Comparison of ENCODE assay signal across 8 mouse cellular contexts in genomic region chr17:24513609-24514008, GRCm38 (mm10). TPM values are rescaled to one million over a fixed set of nuclear protein-coding genes. Genes with fewer than 3 reads are reported as not detected.
DNase-seq lines count a peak whose midpoint lies in the region; ATAC-seq and TF ChIP-seq lines count a peak whose summit lies in the region.

No protein-coding gene starts in this region.

- TF ChIP-seq CTCF in intestine, postnatal 0 days (IDR thresholded peaks at IDR 0.05; ENCODE audit: low read depth) = peak; percentile 86
- TF ChIP-seq CTCF in midbrain, postnatal 0 days (IDR thresholded peaks at IDR 0.05) = peak; percentile 85

- ATAC-seq in frontal cortex, adult (ENCODE audit: low TSS enrichment) = peak; percentile 73
- peak; percentile 24; the same call in 1 of the 2 replicates for ATAC-seq in intestine, postnatal 0 days
- peak; percentile 62; the same call in 1 of the 2 replicates for ATAC-seq in limb, embryonic 13.5 days (ENCODE audit: low FRiP score, low read depth)
- ATAC-seq in midbrain, postnatal 0 days (ENCODE audit: low FRiP score) = no peak
- no peak for ATAC-seq in inflammation-experienced regulatory T-cells, adult 6 months

- no peaks in the 10 kb centered on the region for H3K9me3 ChIP-seq in intestine, postnatal 0 days (ENCODE audit: control insufficient read depth)
- no peaks in the 10 kb centered on the region for H3K9me3 ChIP-seq in limb, embryonic 13.5 days
- H3K9me3 ChIP-seq in midbrain, postnatal 0 days (ENCODE audit: low read length) = no peaks in the 10 kb centered on the region

- no peak overlapping the region for H3K9ac ChIP-seq in intestine, postnatal 0 days (ENCODE audit: low read depth, low read length)
- H3K9ac ChIP-seq in limb, embryonic 13.5 days = no peak overlapping the region
- H3K9ac ChIP-seq in midbrain, postnatal 0 days (replicated peaks; ENCODE audit: low read length, poor library complexity, severe bottlenecking) = no peak overlapping the region; the same call in 1 of the 2 replicates

- DNase-seq in heart, adult 18-20 months = peak; percentile 51 to 73
- DNase-seq in heart, postnatal 25 days (ENCODE audit: low spot score) = no peak
- peak; percentile 75 for DNase-seq in midbrain, postnatal 0 days (ENCODE audit: low spot score)

- H3K4me1 ChIP-seq in brown adipose tissue, adult 24 weeks (ENCODE audit: control insufficient read depth, insufficient read depth, insufficient read length, low read length) = peaks cover 3% of the 10 kb centered on the region; the same call in 1 of the 2 replicates
- no peaks in the 10 kb centered on the region for H3K4me1 ChIP-seq in intestine, postnatal 0 days (replicated peaks; ENCODE audit: control insufficient read depth, insufficient read depth, low read length)
- H3K4me1 ChIP-seq in limb, embryonic 13.5 days = no peaks in the 10 kb centered on the region
- H3K4me1 ChIP-seq in midbrain, postnatal 0 days (ENCODE audit: insufficient read depth, low read length) = no peaks in the 10 kb centered on the region

- intact Hi-C loops in heart, postnatal 25 days (cut with DNase I) = loop anchor here (2.0 to 5.0 kb wide), 2 partner anchors 19 to 36 kb away; partner anchors contain the start of gene Mlst8

- peak overlapping the region; percentile 27; the same call in 1 of the 2 replicates for H3K4me2 ChIP-seq in intestine, postnatal 0 days (replicated peaks; ENCODE audit: low read depth)
- H3K4me2 ChIP-seq in limb, embryonic 13.5 days (replicated peaks) = 0 out of 2 replicates have a peak overlapping the region, but pooled peaks have one; percentile 7
- no peak overlapping the region for H3K4me2 ChIP-seq in midbrain, postnatal 0 days (ENCODE audit: low read depth, low read length, poor library complexity, severe bottlenecking)

- WGBS in intestine, postnatal 0 days = 48% methylated on average over 5 of the region's 5 CpGs
- 57% methylated on average over 5 of the region's 5 CpGs for WGBS in limb, embryonic 13.5 days
- WGBS in midbrain, postnatal 0 days = 49% methylated on average over 5 of the region's 5 CpGs

- peak overlapping the region; percentile 53 for H3K4me3 ChIP-seq in brown adipose tissue, adult 24 weeks (ENCODE audit: insufficient read depth, low read depth, low read length)
- H3K4me3 ChIP-seq in intestine, postnatal 0 days (ENCODE audit: low read depth, low read length) = no peak overlapping the region
- no peak overlapping the region for H3K4me3 ChIP-seq in limb, embryonic 13.5 days
- H3K4me3 ChIP-seq in midbrain, postnatal 0 days (ENCODE audit: low read depth, low read length) = no peak overlapping the region

- peaks cover 87% of the 10 kb centered on the region for H3K36me3 ChIP-seq in intestine, postnatal 0 days (ENCODE audit: control insufficient read depth, insufficient read depth)
- H3K36me3 ChIP-seq in limb, embryonic 13.5 days = peaks cover 98% of the 10 kb centered on the region
- H3K36me3 ChIP-seq in midbrain, postnatal 0 days (ENCODE audit: insufficient read depth, low read length) = peaks cover 77% of the 10 kb centered on the region

- H3K27me3 ChIP-seq in intestine, postnatal 0 days (replicated peaks; ENCODE audit: control insufficient read depth, insufficient read depth, low read length) = no peaks in the 10 kb centered on the region
- H3K27me3 ChIP-seq in limb, embryonic 13.5 days = no peaks in the 10 kb centered on the region
- no peaks in the 10 kb centered on the region for H3K27me3 ChIP-seq in midbrain, postnatal 0 days (ENCODE audit: insufficient read depth, low read length)

- peak overlapping the region; percentile 81; the same call in 1 of the 2 replicates for H3K27ac ChIP-seq in brown adipose tissue, adult 24 weeks (replicated peaks; ENCODE audit: low read depth, low read length)
- no peak overlapping the region for H3K27ac ChIP-seq in intestine, postnatal 0 days (ENCODE audit: low read depth, low read length)
- H3K27ac ChIP-seq in limb, embryonic 13.5 days = no peak overlapping the region
- H3K27ac ChIP-seq in midbrain, postnatal 0 days (ENCODE audit: low read depth, low read length) = no peak overlapping the region

RNA-seq across cellular contexts. Expression of gene Traf7, which starts 14.1 kb away (rescaled TPM):
- total RNA-seq in heart, adult 18-20 months (2021) = 10 to 100 TPM; 35.8 to 38.5 TPM
- 10 to 100 TPM; 43.6 to 54.1 TPM for total RNA-seq in heart, postnatal 25 days (2021)
- polyA plus RNA-seq in brown adipose tissue, adult 24 weeks (2012; ENCODE audit: insufficient read depth, insufficient read length, missing spikeins) = 32.1 and 42.0 TPM in 2 replicates
- 39.7 and 41.2 TPM in 2 replicates for polyA plus RNA-seq in intestine, postnatal 0 days (2015; fragmentation: Nextera tagmentation; extraction: Ambion mirVana)
- polyA plus RNA-seq in limb, embryonic 13.5 days (2015; fragmentation: Nextera tagmentation; extraction: Ambion mirVana) = 96.2 and 103 TPM in 2 replicates
- 175 and 179 TPM in 2 replicates for total RNA-seq in midbrain, postnatal 0 days (2014; rRNA removed)
- polyA plus RNA-seq in midbrain, postnatal 0 days (2015; fragmentation: Nextera tagmentation; extraction: Ambion mirVana) = 71.4 and 73.6 TPM in 2 replicates
- 10 to 100 TPM; 45.5 to 54.2 (median 53.7) TPM for polyA plus RNA-seq in inflammation-experienced regulatory T-cells, adult 6 months (2017; shearing (Covaris generic))

RNA-seq across cellular contexts. Expression of gene Rab26, which starts 20.4 kb away (rescaled TPM):
- not detected for total RNA-seq in heart, adult 18-20 months (2021)
- total RNA-seq in heart, postnatal 25 days (2021) = not detected
- not detected in 2 replicates for polyA plus RNA-seq in brown adipose tissue, adult 24 weeks (2012; ENCODE audit: insufficient read depth, insufficient read length, missing spikeins)
- polyA plus RNA-seq in intestine, postnatal 0 days (2015; fragmentation: Nextera tagmentation; extraction: Ambion mirVana) = 0.31 and 0.63 TPM in 2 replicates
- polyA plus RNA-seq in limb, embryonic 13.5 days (2015; fragmentation: Nextera tagmentation; extraction: Ambion mirVana) = 3.4 TPM in 2 replicates
- total RNA-seq in midbrain, postnatal 0 days (2014; rRNA removed) = 4.4 and 7.6 TPM in 2 replicates
- polyA plus RNA-seq in midbrain, postnatal 0 days (2015; fragmentation: Nextera tagmentation; extraction: Ambion mirVana) = 15.5 and 17.7 TPM in 2 replicates
- 1 to 10 TPM; 1.1 to 6.5 (median 2.0) TPM for polyA plus RNA-seq in inflammation-experienced regulatory T-cells, adult 6 months (2017; shearing (Covaris generic))

RNA-seq across cellular contexts. Expression of gene Caskin1, which starts 25.2 kb away (rescaled TPM):
- under 1 TPM; 0.15 to 0.20 TPM for total RNA-seq in heart, adult 18-20 months (2021)
- total RNA-seq in heart, postnatal 25 days (2021) = under 1 TPM; 0.14 to 0.39 TPM
- polyA plus RNA-seq in brown adipose tissue, adult 24 weeks (2012; ENCODE audit: insufficient read depth, insufficient read length, missing spikeins) = not detected in 2 replicates
- 0.69 and 0.78 TPM in 2 replicates for polyA plus RNA-seq in intestine, postnatal 0 days (2015; fragmentation: Nextera tagmentation; extraction: Ambion mirVana)
- polyA plus RNA-seq in limb, embryonic 13.5 days (2015; fragmentation: Nextera tagmentation; extraction: Ambion mirVana) = 5.0 and 5.2 TPM in 2 replicates
- total RNA-seq in midbrain, postnatal 0 days (2014; rRNA removed) = 151 and 153 TPM in 2 replicates
- 43.9 and 47.5 TPM in 2 replicates for polyA plus RNA-seq in midbrain, postnatal 0 days (2015; fragmentation: Nextera tagmentation; extraction: Ambion mirVana)
- under 1 TPM in 2 of 3 experiments, not detected in 1; 0.16 to 0.23 TPM for polyA plus RNA-seq in inflammation-experienced regulatory T-cells, adult 6 months (2017; shearing (Covaris generic))

RNA-seq across cellular contexts. Expression of gene Mlst8, which starts 34.7 kb away (rescaled TPM):
- 10 to 100 TPM in 1 of 2 experiments, 1 to 10 TPM in 1; 8.1 to 10.3 TPM for total RNA-seq in heart, adult 18-20 months (2021)
- total RNA-seq in heart, postnatal 25 days (2021) = 10 to 100 TPM in 1 of 2 experiments, 1 to 10 TPM in 1; 9.4 to 11.3 TPM
- polyA plus RNA-seq in brown adipose tissue, adult 24 weeks (2012; ENCODE audit: insufficient read depth, insufficient read length, missing spikeins) = 6.6 and 9.8 TPM in 2 replicates
- polyA plus RNA-seq in intestine, postnatal 0 days (2015; fragmentation: Nextera tagmentation; extraction: Ambion mirVana) = 11.9 and 12.9 TPM in 2 replicates
- 33.1 and 35.6 TPM in 2 replicates for polyA plus RNA-seq in limb, embryonic 13.5 days (2015; fragmentation: Nextera tagmentation; extraction: Ambion mirVana)
- 51.8 and 60.8 TPM in 2 replicates for total RNA-seq in midbrain, postnatal 0 days (2014; rRNA removed)
- polyA plus RNA-seq in midbrain, postnatal 0 days (2015; fragmentation: Nextera tagmentation; extraction: Ambion mirVana) = 28.4 and 29.5 TPM in 2 replicates
- 10 to 100 TPM; 14.0 to 14.9 (median 14.5) TPM for polyA plus RNA-seq in inflammation-experienced regulatory T-cells, adult 6 months (2017; shearing (Covaris generic))

RNA-seq across cellular contexts. Expression of gene Pkd1, which starts 36.0 kb away (rescaled TPM):
- total RNA-seq in heart, adult 18-20 months (2021) = 10 to 100 TPM; 34.1 to 34.5 TPM
- 10 to 100 TPM; 41.2 to 50.6 TPM for total RNA-seq in heart, postnatal 25 days (2021)
- polyA plus RNA-seq in brown adipose tissue, adult 24 weeks (2012; ENCODE audit: insufficient read depth, insufficient read length, missing spikeins) = 8.2 and 10.1 TPM in 2 replicates
- 5.4 and 8.3 TPM in 2 replicates for polyA plus RNA-seq in intestine, postnatal 0 days (2015; fragmentation: Nextera tagmentation; extraction: Ambion mirVana)
- 22.3 and 36.6 TPM in 2 replicates for polyA plus RNA-seq in limb, embryonic 13.5 days (2015; fragmentation: Nextera tagmentation; extraction: Ambion mirVana)
- 73.6 and 84.3 TPM in 2 replicates for total RNA-seq in midbrain, postnatal 0 days (2014; rRNA removed)
- polyA plus RNA-seq in midbrain, postnatal 0 days (2015; fragmentation: Nextera tagmentation; extraction: Ambion mirVana) = 13.6 and 14.5 TPM in 2 replicates
- 10 to 100 TPM in 2 of 3 experiments, 1 to 10 TPM in 1; 9.9 to 32.6 (median 22.6) TPM for polyA plus RNA-seq in inflammation-experienced regulatory T-cells, adult 6 months (2017; shearing (Covaris generic))

Comparison
In these comparisons a context has a peak if more than half of its experiments do, and no peak if none do; other contexts are left out.
1. ATAC-seq: peak in frontal cortex, adult (single experiment), intestine, postnatal 0 days (single experiment) and limb, embryonic 13.5 days (single experiment); none in midbrain, postnatal 0 days (single experiment) and inflammation-experienced regulatory T-cells, adult 6 months (single experiment).